Mouse (Mus musculus) hindbrain, embryonic 14.5 days (tissue): ENCODE results near the gene Pgpep1. TPM values are rescaled to one million over a fixed set of nuclear protein-coding genes. Genes with fewer than 3 reads are reported as not detected.

ENCODE experiments used
- ATAC-seq: fragments of 200-750 bp; cut with Nextera tagmentation; 2 replicates; pipeline ENCODE4 v1.8.0; 2017; ENCODE audit warnings: moderate number of reproducible peaks, mild to moderate bottlenecking, moderate TSS enrichment, moderate library complexity; ENCODE audit not compliant: low FRiP score
- DNase-seq: peaks from one replicate; pipeline ENCODE4 v3.0.0-alpha.2; 2015; ENCODE audit warnings: low spot score
- H3K27ac ChIP-seq: fragments of 300-500 bp; sonication (generic); 2 replicates; pipeline ENCODE4 v1.5.1; 2014; ENCODE audit warnings: mild to moderate bottlenecking, moderate library complexity
- H3K27me3 ChIP-seq: fragments of 300-500 bp; sonication (generic); 2 replicates; pipeline ENCODE4 v1.6.1; 2014; ENCODE audit warnings: mild to moderate bottlenecking, low read length, mixed read lengths; ENCODE audit not compliant: control insufficient read depth, insufficient read depth
- H3K36me3 ChIP-seq: fragments of 300-500 bp; sonication (generic); replicated peaks from 2 replicates; pipeline ENCODE4 v1.6.1; 2014; ENCODE audit not compliant: control insufficient read depth, insufficient read depth
- H3K4me1 ChIP-seq: fragments of 300-500 bp; sonication (generic); replicated peaks from 2 replicates; pipeline ENCODE4 v1.6.1; 2014; ENCODE audit warnings: antibody characterized with exemption, low read length, mixed read lengths; ENCODE audit not compliant: control insufficient read depth, insufficient read depth
- H3K4me2 ChIP-seq: fragments of 300-500 bp; sonication (generic); replicated peaks from 2 replicates; pipeline ENCODE4 v1.6.1; 2014; ENCODE audit warnings: mild to moderate bottlenecking, moderate library complexity
- H3K4me3 ChIP-seq: fragments of 300-500 bp; sonication (generic); replicated peaks from 2 replicates; pipeline ENCODE4 v1.5.1; 2014; ENCODE audit warnings: mild to moderate bottlenecking, low read length
- H3K9ac ChIP-seq: fragments of 300-500 bp; sonication (generic); 2 replicates; pipeline ENCODE4 v1.6.1; 2014
- H3K9me3 ChIP-seq: fragments of 300-500 bp; sonication (generic); 2 replicates; pipeline ENCODE4 v1.6.1; 2016; ENCODE audit warnings: low read length; ENCODE audit not compliant: control insufficient read depth
- WGBS: fragments of 180-500 bp; shearing (Covaris S2); extraction: QIAGEN DNeasy Blood & Tissue Kit; methylation state at CpG from one replicate; pipeline ENCODE4 v1.1.7; 2014; 5-methylcytosine and 5-hydroxymethylcytosine counted together
- polyA plus RNA-seq: library from polyadenylated mRNA; unstranded; fragments of >200 nt; fragmentation: Nextera tagmentation; extraction: Ambion mirVana; gene quantifications from 2 replicates; pipeline ENCODE4 v1.2.1, GENCODE M21; 2014

Pgpep1 gene
- polyA plus RNA-seq, 1 experiment from 2014 or later = 74.0 TPM

DNA sequence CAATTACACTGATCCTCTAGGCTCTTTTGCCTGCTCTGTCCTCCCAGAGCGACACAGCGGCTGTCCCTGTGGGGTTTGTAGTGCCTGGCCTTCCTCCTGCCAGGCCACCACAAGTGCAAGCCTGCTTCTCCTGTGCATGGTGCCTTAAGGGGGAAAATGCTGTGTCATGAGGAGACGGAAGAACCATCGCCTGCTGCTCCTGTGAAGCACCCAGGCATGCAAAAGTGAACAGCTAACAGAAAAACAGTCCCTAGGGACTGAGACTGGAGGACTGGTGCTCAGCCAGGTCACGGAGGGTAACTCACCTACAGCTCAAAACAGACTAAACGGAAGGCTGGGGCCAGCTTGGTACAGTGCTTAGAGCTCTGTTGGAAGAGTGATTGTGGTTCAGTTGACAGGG is 24.7 kb downstream of the Pgpep1 start:
- Histone ChIP-seq H3K4me1 (no peaks in the 10 kb centered on the region), H3K36me3 (no peaks in the 10 kb centered on the region), H3K27ac (no peak overlapping the region), H3K4me3 (no peak overlapping the region), H3K9ac (no peak overlapping the region), H3K27me3 (peaks cover 9% of the 10 kb centered on the region), H3K9me3 (no peaks in the 10 kb centered on the region), H3K4me2 (no peak overlapping the region)
- ATAC-seq = no peak
- WGBS = 71% methylated on average over 6 of the region's 6 CpGs
- DNase-seq = no peak

DNA sequence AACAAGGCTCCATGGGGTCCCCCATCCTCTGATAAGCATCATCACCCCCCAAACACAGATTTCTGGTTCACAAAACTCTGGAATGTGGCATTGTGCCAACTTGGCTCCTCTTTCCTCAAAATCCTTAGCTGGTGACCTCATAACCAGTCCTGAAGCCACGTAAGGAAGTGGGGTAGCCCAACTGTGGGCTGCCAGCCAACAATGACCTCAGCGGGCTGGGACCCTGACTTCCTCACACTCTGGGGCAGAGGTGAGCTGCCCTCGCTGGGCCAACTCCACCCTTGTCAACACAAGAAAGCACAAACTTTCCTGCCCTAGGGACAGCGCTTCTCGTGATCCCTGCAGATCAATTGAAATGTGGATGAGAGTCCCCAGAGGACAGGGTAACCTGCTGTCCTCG is 26.1 kb downstream of the Pgpep1 start:
- no peaks in the 10 kb centered on the region for H3K9me3 ChIP-seq
- 53% methylated on average over 6 of the region's 6 CpGs for WGBS
- ATAC-seq = no peak
- no peak overlapping the region for H3K27ac ChIP-seq
- no peaks in the 10 kb centered on the region; the same call in 1 of the 2 replicates for H3K4me1 ChIP-seq
- no peak for DNase-seq
- H3K4me3 ChIP-seq = no peak overlapping the region
- H3K4me2 ChIP-seq = no peak overlapping the region
- no peaks in the 10 kb centered on the region for H3K36me3 ChIP-seq
- no peak overlapping the region for H3K9ac ChIP-seq
- peaks cover 9% of the 10 kb centered on the region for H3K27me3 ChIP-seq

DNA sequence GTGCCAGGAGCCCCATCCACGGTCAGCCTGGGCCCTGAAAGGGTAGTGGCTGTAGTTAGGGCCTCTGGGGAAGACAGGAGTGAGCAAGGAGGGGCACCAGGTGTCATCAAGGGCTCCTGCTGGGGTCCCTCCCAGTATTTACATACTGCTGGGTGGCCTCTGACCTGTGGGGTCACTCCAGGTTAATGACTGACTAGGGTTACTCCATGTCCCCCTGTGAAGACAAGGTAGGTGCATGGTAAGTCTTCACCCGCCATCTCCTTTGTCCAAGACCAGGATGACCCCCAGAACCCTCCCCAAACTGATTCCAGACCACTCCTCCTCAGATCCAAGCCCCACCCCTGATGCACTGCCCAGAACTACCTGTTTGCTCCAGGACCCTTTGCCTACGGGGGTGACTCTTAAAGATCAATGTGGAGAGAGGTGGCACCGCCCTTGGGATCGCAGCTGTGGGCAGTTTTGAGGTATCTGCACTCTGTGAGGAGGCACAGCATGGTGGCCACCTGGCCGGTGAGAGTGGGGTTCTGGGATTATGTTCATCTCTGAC is 27.8 kb downstream of the Pgpep1 start, which contains the start of gene Gdf15:
Gdf15 (minus strand) TSS at position 111 of the 547 bp plus-strand sequence.
- WGBS = 76% methylated on average over 6 of the region's 6 CpGs

DNA sequence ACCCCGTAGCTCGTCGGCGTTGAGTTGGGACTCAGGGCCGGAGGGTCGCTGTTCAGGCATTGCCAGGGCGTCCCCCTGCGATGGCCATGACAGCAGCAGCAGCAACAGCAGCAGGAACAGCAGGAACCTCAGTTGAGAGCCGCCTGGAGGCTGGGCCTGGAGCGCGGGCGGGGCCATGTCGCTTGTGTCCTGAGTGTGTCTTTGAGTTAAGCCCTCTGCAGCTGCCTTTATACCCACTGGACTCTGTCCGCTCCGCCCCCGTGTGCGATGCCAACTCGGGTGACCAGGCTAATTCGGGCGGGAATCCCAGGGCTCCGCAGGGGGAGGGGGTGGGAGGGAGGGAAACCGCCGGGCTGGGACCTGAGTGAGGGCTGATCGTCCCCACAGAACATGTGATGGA is 28.8 kb downstream of the Pgpep1 start:
- no peaks in the 10 kb centered on the region for H3K9me3 ChIP-seq

More for the DNA sequence above, 27.8 kb downstream of the Pgpep1 start, which contains the start of gene Gdf15:
- no peaks in the 10 kb centered on the region; the same call in 1 of the 2 replicates for H3K4me1 ChIP-seq
- no peak within 1 kb of the TSS for H3K4me3 ChIP-seq
- H3K9ac ChIP-seq = no peak within 1 kb of the TSS
- no peak within 1 kb of the TSS for H3K4me2 ChIP-seq
- no peak for ATAC-seq
- peaks cover 9% of the 10 kb centered on the region for H3K27me3 ChIP-seq
- no peak for DNase-seq
- H3K27ac ChIP-seq = no peak within 1 kb of the TSS
- no peaks in the 10 kb centered on the region for H3K9me3 ChIP-seq
- no peaks in the 10 kb centered on the region for H3K36me3 ChIP-seq

DNA sequence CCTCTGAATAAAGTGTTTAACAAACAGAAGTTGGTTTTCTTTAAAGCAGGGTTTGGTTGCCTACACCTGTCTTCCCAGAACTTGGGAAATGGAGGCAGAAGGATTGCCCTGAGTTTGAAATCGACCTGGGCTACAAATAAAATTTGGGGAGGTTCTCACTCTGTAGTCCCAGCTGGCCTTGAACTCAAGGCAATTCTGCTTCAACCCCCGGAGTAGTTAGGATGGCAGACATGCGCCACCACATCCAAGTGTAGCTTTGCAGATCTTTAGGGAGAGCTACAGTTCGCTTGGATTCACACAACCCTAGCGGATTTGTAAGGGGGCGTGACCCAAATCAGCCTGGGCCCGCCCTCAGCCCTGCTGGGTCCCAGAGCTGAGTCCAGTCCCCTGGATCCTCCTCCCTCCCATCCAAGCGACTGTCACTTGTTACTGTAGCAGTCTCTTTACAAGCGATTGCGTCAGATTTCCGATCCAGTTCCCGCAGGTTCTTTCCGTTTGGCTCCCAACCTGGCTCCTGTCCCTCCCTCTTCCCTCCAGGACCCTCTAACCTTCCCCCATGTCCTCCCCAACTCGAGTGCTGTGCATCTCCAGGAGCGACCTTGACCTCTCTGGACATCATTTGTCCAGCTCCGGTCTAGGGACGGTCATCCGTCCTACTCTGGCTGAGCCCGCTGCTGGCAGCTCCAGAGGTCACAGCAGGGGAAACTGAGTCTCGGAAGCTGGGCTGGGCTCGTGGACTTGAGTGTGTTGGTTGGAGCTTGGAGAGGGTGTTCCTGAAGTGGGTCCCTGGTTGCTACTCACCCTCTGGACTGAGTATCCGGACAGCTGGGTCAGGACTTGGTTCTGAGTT is 29.4 kb downstream of the Pgpep1 start:
- Histone ChIP-seq H3K36me3 (no peaks in the 10 kb centered on the region), H3K9me3 (no peaks in the 10 kb centered on the region), H3K9ac (no peak overlapping the region), H3K27me3 (peaks cover 9% of the 10 kb centered on the region), H3K4me3 (no peak overlapping the region), H3K27ac (no peak overlapping the region), H3K4me2 (no peak overlapping the region), H3K4me1 (no peaks in the 10 kb centered on the region; the same call in 1 of the 2 replicates)
- whole genome bisulfite sequencing = 12% methylated on average over 22 of the region's 22 CpGs
- no peak for ATAC-seq
- DNase-seq = no peak

More for the DNA sequence above, 28.8 kb downstream of the Pgpep1 start:
- H3K27me3 ChIP-seq = peaks cover 9% of the 10 kb centered on the region
- H3K4me2 ChIP-seq = no peak overlapping the region
- DNase-seq (no peak), ATAC-seq (no peak)
- H3K4me3 ChIP-seq = no peak overlapping the region
- 18% methylated on average over 23 of the region's 24 CpGs for WGBS
- no peaks in the 10 kb centered on the region for H3K36me3 ChIP-seq
- H3K9ac ChIP-seq = no peak overlapping the region
- no peaks in the 10 kb centered on the region; the same call in 1 of the 2 replicates for H3K4me1 ChIP-seq
- H3K27ac ChIP-seq = no peak overlapping the region

DNA sequence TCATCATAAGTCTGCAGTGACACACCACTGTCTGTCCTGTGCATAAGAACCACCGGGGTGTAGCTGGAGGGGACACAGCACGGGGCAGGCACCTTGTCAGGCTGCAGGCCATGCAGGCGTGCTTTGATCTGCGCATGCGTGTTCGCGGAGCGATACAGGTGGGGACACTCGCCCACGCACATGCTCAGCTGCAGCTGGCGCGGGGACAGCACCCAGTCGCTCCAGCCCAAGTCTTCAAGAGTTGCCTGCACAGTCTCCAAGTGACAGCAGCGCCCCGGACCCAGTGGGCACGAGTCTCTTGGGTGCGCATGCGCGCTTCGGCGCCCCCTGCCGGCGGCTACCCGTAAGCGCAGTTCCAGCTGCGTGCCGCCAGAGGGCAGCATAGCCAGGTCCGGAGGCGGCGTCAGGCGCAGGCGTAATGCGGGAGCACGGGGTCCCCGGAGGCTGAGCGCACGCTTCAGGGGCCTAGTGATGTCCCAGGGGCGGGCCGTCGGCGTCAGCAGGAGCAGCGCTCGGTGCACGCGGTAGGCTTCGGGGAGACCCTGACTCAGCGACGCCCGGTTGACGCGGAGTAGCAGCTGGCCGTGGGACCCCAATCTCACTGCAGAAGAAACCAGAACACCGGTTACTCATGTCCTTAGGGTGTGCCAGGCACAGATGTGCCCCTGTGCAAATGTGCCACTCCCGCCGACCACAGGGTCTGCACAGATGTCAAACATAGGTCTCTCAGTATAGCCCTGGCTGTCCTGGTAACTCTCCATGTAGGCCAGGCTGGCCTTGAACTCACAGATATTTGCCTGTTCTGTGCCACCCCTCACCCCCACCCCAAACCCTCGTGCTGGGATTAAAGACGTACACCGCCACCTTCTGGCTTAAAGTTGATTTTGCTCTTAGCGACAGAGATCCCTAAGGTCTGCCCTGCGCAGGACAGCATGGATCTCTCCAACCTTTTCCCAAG is 30.3 kb downstream of the Pgpep1 start:
- H3K9me3 ChIP-seq = no peaks in the 10 kb centered on the region
- under 1% methylated on average over 60 of the region's 60 CpGs for whole genome bisulfite sequencing
- ATAC-seq = peak; percentile 92

DNA sequence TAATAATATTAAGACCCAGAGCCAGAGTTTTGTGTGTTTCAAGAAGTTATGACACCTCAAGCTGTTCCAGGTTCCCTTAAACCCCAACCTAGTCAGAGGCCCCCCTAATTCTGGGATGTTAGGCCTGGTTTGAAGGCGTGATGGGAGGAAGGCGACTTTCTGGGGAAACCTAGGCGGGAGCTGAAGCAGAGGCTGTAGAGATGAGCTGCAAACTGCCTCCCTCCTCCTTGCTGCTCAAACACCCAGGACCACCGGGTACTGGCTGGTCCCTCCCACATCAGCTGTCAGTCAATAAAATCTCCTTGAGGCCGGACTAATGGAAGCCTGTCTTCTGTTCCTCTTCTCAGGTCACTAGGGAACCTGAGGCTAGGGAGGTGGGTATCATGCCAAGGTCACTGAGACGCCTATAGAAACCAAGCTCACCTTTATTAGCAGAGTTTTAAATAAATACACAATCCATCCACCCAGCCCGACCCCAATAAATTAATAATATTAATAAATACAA is 31.1 kb downstream of the Pgpep1 start:
- peaks cover 9% of the 10 kb centered on the region for H3K27me3 ChIP-seq
- H3K4me3 ChIP-seq = peak overlapping the region; percentile 38
- no peaks in the 10 kb centered on the region for H3K36me3 ChIP-seq
- no peaks in the 10 kb centered on the region for H3K9me3 ChIP-seq
- no peaks in the 10 kb centered on the region; the same call in 1 of the 2 replicates for H3K4me1 ChIP-seq
- WGBS = 58% methylated on average over 7 of the region's 7 CpGs
- DNase-seq (no peak), ATAC-seq (peak; percentile 18; the same call in 1 of the 2 replicates)
- H3K27ac ChIP-seq = peak overlapping the region; percentile 45
- H3K4me2 ChIP-seq = peak overlapping the region; percentile 58
- H3K9ac ChIP-seq = peak overlapping the region; percentile 56

More for the DNA sequence above, 30.3 kb downstream of the Pgpep1 start:
- no peaks in the 10 kb centered on the region; the same call in 1 of the 2 replicates for H3K4me1 ChIP-seq
- no peaks in the 10 kb centered on the region for H3K36me3 ChIP-seq
- H3K27me3 ChIP-seq = peaks cover 9% of the 10 kb centered on the region
- peak; percentile 91 for DNase-seq
- peak overlapping the region; percentile 45 for H3K27ac ChIP-seq
- peak overlapping the region; percentile 38 for H3K4me3 ChIP-seq
- peak overlapping the region; percentile 58 for H3K4me2 ChIP-seq
- peak overlapping the region; percentile 56 for H3K9ac ChIP-seq

DNA sequence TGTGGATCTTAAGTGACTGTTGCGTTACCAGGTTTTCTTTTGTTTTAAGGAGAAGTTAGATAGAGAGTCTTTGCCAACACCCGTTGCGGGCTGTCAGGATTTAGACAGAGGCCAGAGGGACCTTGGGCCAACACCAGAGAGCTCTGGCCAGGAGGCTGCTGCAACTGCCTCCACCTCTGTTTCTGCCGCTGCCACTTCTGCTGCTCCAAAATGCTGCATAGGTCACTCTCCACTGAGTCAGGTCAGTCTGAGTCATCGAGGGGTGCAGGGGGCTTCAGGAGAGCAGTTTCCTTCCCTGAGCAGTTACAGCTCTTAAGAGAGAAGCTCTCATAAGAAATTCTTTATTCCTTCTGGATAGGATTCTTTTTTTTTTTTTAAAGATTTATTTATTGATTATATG is 33.1 kb downstream of the Pgpep1 start:
- Histone ChIP-seq H3K27ac (no peak overlapping the region), H3K4me1 (no peaks in the 10 kb centered on the region; the same call in 1 of the 2 replicates), H3K9ac (no peak overlapping the region), H3K36me3 (no peaks in the 10 kb centered on the region), H3K9me3 (no peaks in the 10 kb centered on the region), H3K4me2 (no peak overlapping the region), H3K4me3 (no peak overlapping the region), H3K27me3 (peaks cover 9% of the 10 kb centered on the region)
- no peak for ATAC-seq
- 84% methylated on average over 5 of the region's 5 CpGs for WGBS
- DNase-seq = no peak
